Mouse (Mus musculus) NIH3T3 (cell line): ENCODE data around the gene Nagk.
"Not testable (repeated sequence)": the region's sequence is repeated elsewhere in the genome, so short reads cannot be mapped to it uniquely, and the experiment has no call there.

Experiments
- DNase-seq: peaks from one replicate; pipeline ENCODE4 v3.0.0-alpha.2; 2012; ENCODE audit warnings: low read depth

The Nagk gene

DNA sequence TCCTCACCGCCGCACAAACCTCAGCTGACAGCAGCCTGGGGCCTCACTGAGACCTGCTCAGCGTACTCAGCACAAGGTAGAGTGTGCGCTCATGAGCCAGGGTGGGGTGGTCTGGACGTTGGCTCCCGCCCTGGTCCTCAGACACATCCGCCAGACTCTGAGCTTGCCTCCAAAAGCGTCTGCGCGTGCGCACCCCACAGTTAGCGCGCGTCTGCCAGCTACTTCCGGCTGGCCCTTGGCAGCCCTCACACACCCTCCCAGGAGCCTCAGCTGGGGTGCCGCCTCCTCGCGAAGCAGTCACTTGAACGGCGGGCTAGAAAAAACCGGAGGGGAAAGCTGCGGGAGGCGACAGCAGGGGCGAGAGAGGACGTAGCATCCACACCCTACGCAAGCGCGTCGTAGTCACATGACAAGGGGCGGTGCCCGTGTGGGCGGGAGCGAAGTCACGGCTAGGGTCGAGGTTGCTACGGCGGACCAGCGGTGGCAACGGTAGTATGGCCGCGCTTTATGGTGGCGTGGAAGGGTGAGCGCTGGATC is at the start of gene Nagk:
TSS of gene Nagk (plus strand) at position 223 of the 537 bp plus-strand sequence.
- peak; percentile 99 for DNase-seq

GRCm38 (mm10) chr6:83745466-83745865 is 49.3 kb upstream of the Nagk start:
- DNase-seq = no peak

DNA sequence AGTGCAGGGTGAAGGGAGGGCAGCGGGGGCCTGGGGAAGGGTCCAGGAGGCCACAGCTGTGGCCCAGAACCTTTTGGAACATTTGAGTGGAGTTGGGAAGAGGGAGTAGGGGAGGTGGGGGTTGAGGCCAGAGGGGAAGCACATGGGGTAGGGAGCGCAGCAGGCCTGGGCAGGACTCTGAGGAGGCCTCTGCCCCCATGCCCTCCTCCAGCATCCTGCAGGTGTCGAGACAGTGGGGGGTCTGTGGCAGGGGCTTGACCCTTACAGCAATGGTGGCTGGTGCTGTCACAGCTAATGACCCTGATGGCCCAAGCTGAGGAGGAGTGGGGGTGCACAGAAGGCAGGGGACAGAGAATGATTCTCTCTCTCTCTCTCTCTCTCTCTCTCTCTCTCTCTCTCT is 45.5 kb upstream of the Nagk start:
- DNase-seq = no peak

DNA sequence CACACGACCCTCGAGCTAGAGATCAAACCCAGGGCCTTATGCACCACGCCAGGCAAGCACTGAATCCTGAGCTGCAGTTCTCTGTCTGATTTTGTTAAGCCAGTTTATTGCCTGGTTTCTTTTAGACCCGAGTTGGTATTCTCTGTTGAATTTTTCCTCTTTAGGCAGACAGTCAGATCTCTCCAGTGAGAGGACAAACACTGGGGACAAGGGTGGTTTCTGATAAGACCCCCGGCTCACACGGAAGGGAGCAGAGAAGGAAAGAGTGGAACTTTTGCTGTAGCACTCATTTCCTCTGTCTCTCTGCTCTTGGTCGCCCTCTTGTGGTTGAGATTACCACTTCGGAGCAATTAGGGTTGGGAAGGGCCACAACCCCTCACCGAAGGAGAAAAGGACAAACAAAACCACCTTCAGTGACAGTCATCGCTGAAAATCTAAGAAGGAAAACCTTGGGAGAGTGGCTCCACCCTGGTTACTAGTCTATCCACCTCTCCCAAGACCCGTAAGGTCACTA is 44.6 kb upstream of the Nagk start:
- DNase-seq = peak; percentile 85

- DNase-seq = no peak
These were observed 38.7 kb upstream of the Nagk start for GRCm38 (mm10) chr6:83756051-83756450.

GRCm38 (mm10) chr6:83762344-83762743 is 32.4 kb upstream of the Nagk start, which contains the start of gene Ankrd53:
Gene Ankrd53, plus strand, starts transcription at chr6:83762644.
- DNase-seq = no peak

DNA sequence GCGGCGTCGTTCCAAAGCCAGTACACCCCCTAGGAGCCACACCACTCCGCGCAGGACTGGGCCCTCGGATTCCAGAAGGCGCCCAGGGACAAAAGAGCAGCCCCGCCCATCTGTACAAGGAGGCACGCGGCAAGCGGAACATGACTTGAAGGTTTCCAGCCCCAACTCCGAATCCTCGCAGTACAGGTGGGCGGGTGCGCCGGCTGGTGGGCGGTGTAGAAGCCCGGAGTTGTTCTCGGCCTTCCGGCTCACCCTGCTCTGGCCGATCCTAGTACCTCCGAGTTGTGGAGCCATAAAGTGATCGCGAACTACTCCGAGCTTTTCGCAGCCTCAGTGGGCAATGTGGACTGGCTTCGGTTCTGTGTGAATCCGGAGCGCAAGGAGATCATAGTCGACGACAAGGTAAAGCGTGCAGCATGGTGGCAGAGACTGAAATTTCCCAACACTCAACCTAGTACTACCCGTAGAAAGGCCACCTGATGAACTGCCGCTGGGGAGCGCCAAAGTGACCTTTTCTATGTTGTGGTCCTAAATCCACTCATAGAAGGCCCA is 31.8 kb upstream of the Nagk start:
- DNase-seq = no peak

DNA sequence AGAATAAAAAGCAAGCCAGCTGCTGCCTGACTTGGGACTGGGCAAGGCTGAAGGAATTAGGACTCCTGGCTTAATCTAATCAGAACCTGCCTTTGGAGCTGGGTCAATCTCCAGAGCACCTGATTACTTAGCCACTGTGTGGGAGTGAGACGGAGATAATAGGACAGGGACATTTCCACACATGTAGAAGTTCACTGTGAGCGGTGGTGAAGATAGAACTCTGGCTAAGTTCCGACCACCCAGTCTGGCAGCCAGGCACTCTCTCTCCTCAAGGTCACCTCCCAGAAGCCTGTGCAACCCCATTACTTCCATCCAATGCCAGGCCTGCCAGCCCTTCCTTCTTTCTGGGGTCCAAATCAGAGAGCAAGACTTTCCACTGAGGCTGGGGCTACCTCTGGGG is 27.8 kb upstream of the Nagk start:
- DNase-seq = no peak

DNA sequence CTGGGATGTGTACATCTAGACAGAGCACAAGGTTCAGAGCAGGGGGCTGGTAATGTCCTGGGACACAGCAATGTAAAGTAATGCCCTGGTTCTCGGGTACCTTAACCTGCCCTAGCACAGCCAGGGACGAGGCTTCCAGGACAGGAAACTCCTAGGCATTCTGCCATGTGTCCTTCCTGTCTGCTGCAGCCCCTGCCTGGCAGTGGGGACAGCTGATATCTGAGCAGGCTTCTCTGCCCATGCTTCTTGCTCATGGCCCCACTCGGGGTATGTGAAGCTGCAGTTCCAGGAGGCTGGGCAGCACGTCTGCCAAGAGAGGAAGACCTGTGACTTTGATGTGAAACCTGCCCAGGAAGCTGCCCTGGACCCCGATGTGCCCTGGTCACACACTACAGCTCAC is 26.3 kb upstream of the Nagk start:
- DNase-seq = no peak

DNA sequence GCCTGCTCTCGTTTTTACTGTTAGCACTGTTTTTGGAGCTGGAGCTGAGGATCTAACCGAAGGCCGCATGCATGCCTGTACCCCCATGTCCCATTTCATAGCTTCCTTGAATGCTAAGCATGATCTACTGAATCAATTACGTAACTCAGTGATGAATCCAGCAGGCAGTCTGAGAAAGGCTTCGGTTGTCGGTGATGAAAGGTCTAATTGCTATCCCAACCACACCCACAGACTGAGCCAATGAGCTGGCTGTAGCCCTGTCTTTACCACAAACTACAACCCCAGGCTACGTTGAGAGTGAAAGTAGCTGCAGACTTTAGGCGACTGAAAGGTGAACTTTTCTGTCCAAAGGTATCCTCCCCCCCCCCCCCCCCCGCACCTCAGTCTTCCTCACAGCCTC is 20.7 kb upstream of the Nagk start:
- peak; percentile 76 for DNase-seq

DNA sequence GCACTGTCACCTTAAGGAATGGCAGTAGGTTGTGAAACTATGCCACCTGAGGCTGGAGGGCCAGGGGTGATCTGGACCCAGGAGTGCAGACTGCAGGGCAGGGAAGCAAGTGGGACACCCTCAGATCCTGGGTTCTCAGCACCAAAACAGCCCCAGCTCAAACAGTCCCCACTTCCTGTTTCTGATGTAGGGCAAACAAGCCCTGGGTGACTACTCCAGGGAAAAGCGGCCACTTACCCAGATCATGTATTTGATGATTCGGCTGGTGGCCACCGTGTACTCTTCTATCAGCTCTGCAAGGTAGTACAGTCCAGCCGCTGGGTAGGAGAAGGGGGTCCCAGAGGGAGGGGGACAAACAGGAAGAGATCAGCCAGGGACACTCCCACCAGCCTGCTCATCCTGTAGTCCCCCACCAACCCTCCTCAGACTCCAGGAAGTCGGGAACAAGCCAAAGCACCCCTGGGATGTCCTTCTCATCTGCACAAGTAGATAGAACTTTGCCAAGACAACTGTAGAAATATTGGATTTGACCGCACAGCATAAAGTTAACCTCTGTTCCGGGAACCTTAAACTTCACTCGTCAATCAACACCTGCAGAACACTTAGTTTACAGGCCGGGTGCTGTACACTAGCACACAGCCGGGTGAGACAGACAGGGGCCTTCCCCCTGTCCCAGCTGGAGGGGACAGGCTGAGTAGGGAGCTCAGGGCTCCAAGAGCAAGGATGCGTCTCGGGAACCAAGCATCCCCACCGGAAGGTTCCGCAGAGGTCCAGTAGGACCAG is 19.8 kb upstream of the Nagk start:
- no peak for DNase-seq

DNA sequence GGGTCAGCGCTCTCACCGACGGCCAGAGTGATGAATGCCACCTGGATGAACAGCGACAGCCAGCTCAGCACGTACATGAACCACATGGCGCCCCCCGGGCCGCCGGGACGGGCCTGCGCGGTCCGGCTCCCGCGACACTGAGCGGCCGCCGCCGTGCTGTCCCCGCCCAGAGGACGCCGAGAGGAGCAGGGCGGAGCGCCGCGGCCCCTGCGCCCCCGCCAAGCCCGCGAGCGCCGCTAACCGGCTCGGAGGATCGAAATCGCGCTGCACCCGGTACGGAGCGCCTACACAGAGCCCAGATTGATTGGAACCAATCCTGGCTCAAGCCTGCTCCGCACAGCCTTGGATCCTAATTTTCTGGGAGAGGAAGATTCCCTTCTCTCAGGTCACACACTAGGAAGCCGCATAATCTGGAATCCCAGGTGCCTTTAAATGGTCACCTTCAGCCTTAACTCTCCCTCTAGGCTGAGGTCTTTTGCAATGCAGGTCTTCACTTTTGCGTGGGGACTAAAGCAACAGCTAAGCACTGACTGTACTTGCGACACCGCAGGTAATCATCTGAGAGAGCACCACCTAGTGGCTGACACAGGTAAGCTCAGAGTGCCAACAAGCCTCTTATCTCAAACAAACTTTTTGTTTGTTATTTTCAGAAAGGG is 19.0 kb upstream of the Nagk start, which contains the start of gene Tex261:
TSS of gene Tex261 (minus strand) at position 176 of the 656 bp plus-strand sequence.
- DNase-seq = peak; percentile 96

GRCm38 (mm10) chr6:83778306-83778705 is 16.5 kb upstream of the Nagk start:
- DNase-seq = no peak

GRCm38 (mm10) chr6:83779026-83779425 is 15.8 kb upstream of the Nagk start:
- peak; percentile 80 for DNase-seq

DNA sequence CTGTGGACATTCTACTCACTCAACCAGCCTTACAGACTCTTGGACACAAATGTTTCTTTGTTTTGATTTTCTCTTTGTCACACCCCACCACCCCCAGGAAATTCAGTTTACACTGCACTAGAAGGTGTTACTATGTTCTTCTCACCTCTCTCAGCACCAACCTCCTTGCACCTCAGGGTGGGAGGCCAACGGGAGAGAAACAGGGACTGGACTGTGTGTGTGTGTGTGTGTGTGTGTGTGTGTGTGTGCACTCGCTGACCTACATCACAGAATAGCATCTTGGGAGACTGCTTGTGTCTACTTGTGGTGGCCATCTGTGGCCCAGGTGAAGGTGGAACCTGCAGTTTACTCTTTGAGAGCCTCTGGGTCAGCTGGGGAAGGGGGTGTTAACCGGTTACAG is 8.4 kb upstream of the Nagk start:
- DNase-seq = no peak

- DNase-seq = no peak
These were observed 6.2 kb upstream of the Nagk start for GRCm38 (mm10) chr6:83788554-83788953.

GRCm38 (mm10) chr6:83790533-83790932 is 4.2 kb upstream of the Nagk start:
- not testable (repeated sequence) for DNase-seq

DNA sequence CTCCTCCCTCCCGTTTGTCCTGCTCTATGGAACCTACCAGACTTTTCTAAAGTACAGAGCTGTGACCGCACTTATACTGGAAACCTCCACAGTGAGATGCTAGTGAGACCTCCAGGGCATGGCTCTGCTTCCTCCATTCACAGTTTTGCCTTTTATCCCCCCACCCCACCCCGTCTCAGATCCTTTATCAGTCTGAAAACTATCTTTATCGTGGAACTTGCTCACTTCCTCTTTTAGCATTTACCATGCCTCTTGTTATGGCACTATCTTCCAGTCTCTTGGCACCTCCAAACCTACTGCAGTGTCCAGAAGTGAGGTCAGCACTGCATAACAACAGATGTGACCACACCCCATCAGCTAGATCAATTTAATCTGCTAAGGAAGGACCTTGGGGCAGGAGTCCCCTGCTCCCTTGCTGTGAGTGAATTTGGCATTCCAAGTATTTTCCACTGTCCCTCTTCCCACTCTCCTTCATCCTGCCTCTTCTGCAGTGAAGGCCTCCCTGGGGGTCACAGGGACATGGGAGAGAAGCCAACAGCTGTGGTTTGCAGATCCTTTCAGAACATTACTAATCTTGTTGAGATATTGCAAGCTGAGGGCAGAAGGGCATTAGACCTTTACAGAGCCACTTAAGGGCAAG is 3.4 kb upstream of the Nagk start:
- no peak for DNase-seq

GRCm38 (mm10) chr6:83795492-83795900 is 714 bp downstream of the Nagk start:
- DNase-seq = peak; percentile 75

- DNase-seq = peak; percentile 44
These were observed 1.9 kb downstream of the Nagk start for GRCm38 (mm10) chr6:83796686-83797085.

DNA sequence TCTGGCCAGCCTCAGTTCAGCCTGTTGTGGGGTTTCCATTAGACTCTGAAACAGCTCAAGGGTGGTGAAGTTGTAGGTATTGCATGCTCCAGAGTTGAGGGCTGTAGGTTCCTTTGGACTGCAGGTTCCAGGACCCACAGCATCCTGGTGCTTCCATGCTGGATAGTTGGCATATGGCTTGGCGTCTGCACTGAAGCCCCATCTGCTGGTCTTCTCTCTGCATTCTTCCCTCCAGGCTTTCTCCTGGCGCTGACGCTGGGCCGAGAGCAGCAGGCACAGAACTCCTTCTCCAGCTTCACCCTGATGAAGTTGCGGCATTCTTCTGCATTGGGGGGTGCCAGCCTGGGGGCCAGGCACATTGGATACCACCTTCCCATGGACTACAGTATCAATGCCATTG is 7.3 kb downstream of the Nagk start:
- no peak for DNase-seq

DNA sequence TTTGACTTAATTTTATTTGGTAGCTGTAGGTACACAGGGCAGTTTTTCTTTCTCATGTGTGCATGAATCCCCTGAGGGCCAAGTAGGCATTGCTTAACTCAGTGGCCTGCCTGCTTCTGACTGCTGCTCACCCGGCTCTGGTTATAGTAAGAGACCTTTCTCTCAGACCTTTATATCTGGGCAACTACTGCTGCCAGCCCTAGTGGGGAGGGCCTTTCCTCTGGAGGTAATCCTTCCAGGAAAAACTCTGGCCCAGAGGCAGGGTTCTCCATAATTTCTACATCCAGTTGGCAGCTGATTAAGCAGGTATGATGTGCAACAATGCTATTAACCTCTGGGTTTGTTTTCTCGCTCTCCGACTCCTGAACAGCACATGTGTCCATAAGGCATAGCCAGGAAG is 8.1 kb downstream of the Nagk start:
- no peak for DNase-seq
